In the genomic region with DNA sequence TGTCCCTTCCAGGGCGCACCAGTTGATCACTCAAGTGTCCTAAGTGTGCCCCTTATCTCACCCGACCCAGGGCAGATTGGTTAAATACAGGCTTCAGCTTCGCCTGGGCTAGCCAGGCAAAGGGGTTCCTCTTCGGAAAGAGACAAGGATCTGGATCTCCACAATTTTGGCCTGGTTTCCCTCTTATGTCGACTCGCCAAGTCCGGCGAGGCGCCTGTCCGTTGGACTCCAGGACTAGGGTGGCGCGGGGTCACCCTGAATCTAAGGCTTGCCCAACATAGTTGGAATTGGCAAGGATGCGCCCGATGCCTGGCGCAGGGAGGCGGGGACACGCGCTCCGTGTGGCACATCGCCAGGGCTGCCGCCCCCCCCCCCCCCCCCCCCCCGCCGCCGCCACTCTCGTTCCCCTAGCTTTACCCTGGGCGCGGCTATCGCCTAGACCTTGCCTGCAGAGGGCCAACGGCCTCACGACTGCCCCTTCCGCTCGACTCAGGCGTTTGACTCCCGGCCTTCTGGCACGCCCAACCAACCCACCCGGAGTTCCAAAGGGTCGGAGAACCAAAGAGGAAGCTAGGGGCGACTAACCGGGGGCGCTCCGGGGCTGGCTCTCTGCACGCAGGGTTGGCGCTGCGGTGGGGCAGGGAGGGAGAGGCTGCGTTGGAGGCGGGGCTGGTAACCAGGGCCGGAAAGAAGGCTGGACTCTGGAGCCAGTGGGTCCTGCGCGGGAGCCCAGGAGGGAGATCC, we compare ENCODE assay signal across 8 mouse cellular contexts. TPM values are rescaled to one million over a fixed set of nuclear protein-coding genes. Genes with fewer than 3 reads are reported as not detected.
DNase-seq lines count a peak whose midpoint lies in the region; ATAC-seq and TF ChIP-seq lines count a peak whose summit lies in the region.

No protein-coding gene starts in this region.

- H3K4me1 ChIP-seq in hindbrain, embryonic 15.5 days (replicated peaks) = peaks cover 29% of the 10 kb centered on the region

- peak overlapping the region; percentile 95 for H3K27ac ChIP-seq in gastrocnemius, adult 2 months
- H3K27ac ChIP-seq in hindbrain, embryonic 15.5 days (replicated peaks) = peak overlapping the region; percentile 95

- WGBS in hindbrain, embryonic 15.5 days = 2% methylated on average over 34 of the region's 49 CpGs

- peak; percentile 57 for TF ChIP-seq CTCF in gastrocnemius, adult 2 months (IDR thresholded peaks at IDR 0.05)

- H3K27me3 ChIP-seq in hindbrain, embryonic 15.5 days = no peaks in the 10 kb centered on the region

- peak overlapping the region; percentile 92 for H3K4me3 ChIP-seq in gastrocnemius, adult 2 months
- peak overlapping the region; percentile 78 for H3K4me3 ChIP-seq in hindbrain, embryonic 15.5 days

- no peaks in the 10 kb centered on the region for H3K36me3 ChIP-seq in hindbrain, embryonic 15.5 days

- H3K9me3 ChIP-seq in hindbrain, embryonic 15.5 days = no peaks in the 10 kb centered on the region

- DNase-seq in gastrocnemius, adult 2 months = peak; percentile 90
- DNase-seq in left cerebral cortex, adult 11 months (ENCODE audit: low spot score) = peak; percentile 51
- peak; percentile 88 for DNase-seq in lung, postnatal 25 days (ENCODE audit: low spot score)
- DNase-seq in ovary, postnatal 14 days (ENCODE audit: low spot score) = peak; percentile 70
- DNase-seq in thymus, postnatal 36 days = peak; percentile 56 to 63

- intact Hi-C loops in gastrocnemius, adult 2 months (cut with DNase I) = loop anchor here (5.0 kb wide), 4 partner anchors 90 to 770 kb away; no protein-coding TSS in a partner anchor

- peak; percentile 3 for ATAC-seq in activated CD4-positive, CD25-positive, alpha-beta regulatory T cell, adult 4 months
- peak; percentile 72 for ATAC-seq in common myeloid progenitor, adult 5-6 weeks (replicated peaks; ENCODE audit: low read depth, poor library complexity, severe bottlenecking)
- ATAC-seq in hindbrain, embryonic 15.5 days (ENCODE audit: low FRiP score, low read depth) = peak; percentile 79

- H3K9ac ChIP-seq in hindbrain, embryonic 15.5 days = peak overlapping the region; percentile 86

- peak overlapping the region; percentile 100 for H3K4me2 ChIP-seq in hindbrain, embryonic 15.5 days

RNA-seq across cellular contexts. Expression of a gene that starts 1.4 kb away (rescaled TPM):
- polyA plus RNA-seq in activated CD4-positive, CD25-positive, alpha-beta regulatory T cell, adult 4 months (2017; shearing (Covaris generic)) = 100 to 1,000 TPM; 209 to 238 TPM
- 7.7 TPM in 2 replicates for total RNA-seq in common myeloid progenitor, adult 5-6 weeks (2017)
- total RNA-seq in gastrocnemius, adult 2 months (2021) = 10 to 100 TPM; 25.7 to 44.6 TPM
- 74.5 and 75.1 TPM in 2 replicates for polyA plus RNA-seq in hindbrain, embryonic 15.5 days (2015; fragmentation: Nextera tagmentation; extraction: Ambion mirVana)

Comparison
In these comparisons a context has a peak if more than half of its experiments do, and no peak if none do; other contexts are left out.
1. Peak in every context shown above with its lines: DNase-seq, ATAC-seq, H3K4me3 ChIP-seq and H3K27ac ChIP-seq.
2. ATAC-seq: peak in every context shown above with its lines; median percentile 79 in hindbrain, embryonic 15.5 days; 72 in common myeloid progenitor, adult 5-6 weeks; 3 in activated CD4-positive, CD25-positive, alpha-beta regulatory T cell, adult 4 months.